Mouse (Mus musculus): ENCODE data around the gene Tomm22.

Gene Tomm22

DNA sequence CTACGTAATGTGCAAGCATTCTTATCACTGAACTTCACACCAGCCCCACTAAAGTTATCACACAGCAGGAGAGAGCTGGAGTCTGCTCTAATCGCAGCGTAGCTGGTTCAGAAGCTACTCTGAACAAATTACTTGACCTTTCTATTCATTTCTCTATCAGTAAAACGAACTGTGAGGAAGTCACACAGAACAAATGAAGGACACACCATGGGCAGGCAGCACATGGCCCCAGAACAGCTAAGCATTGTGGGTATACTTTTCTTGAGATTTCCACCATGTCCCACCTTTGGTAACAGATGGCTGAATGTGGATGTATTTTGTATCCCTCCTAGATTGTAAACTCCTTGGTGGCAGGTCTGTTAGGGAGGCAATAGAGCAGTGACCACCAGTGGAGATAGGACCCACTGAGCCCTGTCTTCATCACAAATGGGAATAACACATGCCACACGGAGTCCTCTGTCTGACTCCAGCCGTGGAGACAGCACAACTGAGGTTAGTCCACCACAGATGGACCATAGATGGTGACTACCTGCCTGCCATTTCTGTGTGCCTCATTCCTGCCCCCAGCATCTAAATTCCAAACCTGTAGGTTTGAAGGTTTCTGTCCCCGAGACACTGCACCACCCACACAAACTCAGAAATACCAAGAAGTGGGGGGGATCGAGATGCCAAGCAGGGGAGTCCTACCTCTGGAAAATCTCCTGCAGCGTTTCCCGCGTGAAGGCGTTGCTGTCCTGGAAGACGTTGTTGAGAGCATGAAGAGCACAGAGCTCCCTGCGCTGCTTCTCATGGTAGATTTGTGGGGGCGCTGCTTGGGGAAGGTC is 15.6 kb downstream of the Tomm22 start:
- no peak for DNase-seq

DNA sequence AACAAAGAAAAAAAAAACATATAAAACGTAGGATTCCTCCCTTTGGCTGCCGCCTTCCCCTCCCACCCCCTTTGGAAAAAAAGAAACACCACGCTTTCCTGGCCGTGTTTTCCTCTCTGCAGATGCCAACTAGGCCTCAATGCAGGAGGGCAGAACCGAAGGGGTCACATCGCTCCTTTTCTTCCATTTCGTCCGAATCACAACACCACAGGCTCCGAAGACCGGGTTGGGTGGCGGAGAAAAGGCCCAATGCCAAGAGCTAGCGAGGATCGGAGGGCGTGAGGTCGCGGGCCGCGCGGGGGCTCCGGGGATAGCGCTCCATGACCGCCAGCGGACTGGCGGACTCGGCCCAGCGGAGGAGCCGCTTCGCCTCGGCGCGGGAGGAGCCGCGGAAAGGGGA is 16.5 kb downstream of the Tomm22 start:
- DNase-seq = no peak

DNA sequence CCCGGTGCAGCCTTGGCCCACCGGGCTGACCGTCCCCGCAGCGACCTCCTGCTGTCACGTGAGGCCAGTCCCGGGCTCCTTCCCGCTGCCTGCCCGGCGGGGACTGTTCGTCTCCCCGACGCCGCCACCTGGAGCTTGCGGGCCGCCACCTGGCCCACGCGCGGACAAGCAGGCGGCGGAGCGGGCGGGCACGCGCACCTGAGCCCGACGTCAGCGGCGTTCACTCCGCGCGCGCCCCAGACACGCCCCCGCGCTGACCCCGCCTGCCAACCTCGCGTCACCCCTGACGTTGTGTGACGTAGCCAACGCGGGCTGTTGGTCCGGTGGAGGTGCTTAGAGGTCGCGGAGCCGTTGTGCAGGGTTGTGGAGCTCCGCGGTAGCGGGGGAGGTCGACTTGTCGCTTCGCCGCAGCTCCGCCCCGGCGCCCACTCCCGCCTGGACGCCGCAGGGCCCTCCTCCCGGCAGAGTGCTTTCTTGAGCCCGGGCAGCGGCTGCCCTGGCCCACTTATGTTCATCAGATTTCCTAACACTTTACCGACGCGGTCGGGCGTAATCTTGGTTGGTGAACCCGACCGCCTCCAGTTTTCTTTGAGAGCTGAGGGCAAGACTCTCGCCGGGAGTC is 17.1 kb downstream of the Tomm22 start, which contains the start of gene Josd1:
TSS of gene Josd1 (minus strand) at position 274 of the 622 bp plus-strand sequence.
- peak; percentile 97 to 98 for DNase-seq

DNA sequence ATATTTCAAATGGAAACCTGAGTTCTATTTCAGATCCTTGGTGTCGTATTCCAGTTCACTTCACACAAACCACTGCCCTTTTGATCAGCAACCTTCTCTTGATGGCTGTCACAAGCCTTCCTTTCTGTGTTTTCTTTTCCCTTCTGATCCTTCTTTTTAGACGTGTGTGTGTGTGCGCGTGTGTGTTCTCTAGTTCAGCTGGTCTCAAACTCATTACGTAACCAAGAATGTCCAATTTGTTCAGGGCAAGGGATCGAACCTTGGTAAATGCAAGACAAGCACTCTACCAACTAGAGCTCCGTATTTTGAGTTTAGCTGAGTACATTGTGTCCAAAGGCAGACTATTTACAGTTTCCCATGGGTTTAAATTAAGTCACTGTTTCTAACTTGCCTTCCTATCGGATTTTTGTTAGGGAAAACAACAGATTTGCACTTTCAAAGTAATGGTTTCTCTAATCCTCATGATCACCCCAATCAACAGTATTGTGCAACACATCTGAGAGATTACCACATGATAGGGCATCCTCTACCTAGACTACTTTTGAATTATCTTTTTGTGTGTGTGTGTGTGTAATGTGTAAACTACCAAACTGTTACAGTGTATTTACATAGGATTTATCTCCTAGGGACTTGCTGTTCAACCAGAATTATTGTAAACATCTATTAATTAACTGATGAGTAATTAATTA is 17.8 kb downstream of the Tomm22 start:
- DNase-seq = no peak

DNA sequence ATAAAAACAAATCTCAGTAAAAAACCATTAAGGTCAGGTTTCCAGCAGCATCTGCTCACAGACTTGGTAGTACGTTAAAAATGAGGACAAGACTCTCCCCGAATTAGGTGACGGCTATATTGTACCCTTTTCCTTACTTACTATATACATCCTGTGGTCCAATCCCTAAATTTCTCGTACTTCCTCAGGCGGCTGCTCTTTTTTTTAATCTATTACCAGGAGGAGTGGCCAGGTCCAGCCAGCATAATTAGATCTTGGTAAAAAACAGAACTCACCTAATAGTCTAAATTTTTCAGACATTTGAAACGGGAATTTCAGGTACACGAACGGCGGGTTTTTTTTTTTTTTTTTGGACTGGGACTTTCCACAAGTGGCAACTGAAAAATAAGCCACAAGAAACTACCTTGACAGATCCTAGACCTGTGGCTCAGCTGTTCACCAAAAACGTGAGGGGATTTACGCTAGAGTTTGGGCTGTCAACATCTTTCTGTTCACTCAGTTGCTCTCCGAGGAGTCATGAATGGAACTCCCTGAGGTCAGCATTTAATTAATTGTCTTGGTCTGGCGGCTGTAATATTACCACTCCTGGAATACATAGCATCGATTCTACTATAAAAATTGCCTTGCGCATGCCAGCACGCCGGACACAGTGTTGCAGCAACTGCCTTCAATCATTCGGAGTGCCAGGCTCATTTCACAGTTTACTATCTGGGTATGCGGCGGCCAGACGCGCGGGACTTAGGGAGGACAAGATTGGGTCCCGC is 19.2 kb downstream of the Tomm22 start:
- no peak for DNase-seq

DNA sequence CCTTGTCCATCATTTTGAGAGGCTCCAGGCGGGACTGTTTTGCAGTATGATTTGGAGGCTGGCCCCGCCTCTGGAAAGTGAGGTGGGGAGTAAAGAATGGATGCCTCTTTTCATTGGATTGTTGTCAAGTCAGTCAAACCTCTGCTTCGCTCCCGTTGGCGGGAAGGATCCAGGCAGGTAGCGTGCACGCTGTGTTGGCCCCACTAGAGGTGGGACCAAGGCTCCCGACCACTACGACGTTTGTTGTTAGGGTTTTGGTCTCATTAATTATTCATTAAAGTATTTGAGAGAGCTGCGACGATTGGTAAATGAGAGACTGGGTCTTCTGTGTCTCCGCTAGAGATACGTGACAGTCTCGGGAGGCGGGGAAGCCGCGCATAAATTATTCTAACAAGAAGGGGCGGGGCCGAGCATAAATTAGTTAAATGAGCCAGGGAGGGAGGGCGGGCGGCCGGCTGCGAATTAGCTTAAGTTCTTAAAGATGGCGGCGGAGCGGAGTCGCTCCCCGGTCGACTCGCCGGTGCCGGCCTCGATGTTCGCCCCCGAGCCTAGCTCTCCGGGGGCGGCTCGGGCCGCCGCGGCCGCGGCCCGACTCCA is 19.9 kb downstream of the Tomm22 start, which contains the start of gene Gtpbp1:
TSS of gene Gtpbp1 (plus strand) at position 420 of the 597 bp plus-strand sequence.
- peak; percentile 88 to 94 for DNase-seq

DNA sequence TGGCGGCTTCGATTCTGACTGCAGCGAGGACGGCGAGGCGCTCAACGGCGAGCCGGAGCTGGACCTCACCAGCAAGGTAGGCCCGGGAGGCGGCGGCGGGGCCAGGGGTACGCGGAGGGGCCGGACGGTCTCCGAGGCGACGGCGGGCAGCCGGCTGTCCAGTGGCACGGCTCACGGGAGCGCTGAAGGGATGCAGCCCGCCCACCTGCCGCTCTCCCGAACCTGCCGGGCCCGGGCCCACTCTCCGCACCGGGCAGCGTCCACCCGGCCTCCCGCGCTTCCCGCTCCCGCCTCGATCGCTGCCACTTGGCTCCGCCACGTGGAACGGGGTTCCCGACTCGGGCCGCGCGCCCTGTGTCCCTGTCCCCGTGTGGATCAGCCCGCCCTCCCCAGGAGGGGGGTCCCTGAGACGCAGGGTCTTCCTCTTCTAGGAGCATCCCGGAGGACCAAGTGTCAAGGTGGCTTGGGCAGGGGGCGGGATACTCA is 20.4 kb downstream of the Tomm22 start:
- DNase-seq = peak in 1 of 2 experiments; percentile 66

DNA sequence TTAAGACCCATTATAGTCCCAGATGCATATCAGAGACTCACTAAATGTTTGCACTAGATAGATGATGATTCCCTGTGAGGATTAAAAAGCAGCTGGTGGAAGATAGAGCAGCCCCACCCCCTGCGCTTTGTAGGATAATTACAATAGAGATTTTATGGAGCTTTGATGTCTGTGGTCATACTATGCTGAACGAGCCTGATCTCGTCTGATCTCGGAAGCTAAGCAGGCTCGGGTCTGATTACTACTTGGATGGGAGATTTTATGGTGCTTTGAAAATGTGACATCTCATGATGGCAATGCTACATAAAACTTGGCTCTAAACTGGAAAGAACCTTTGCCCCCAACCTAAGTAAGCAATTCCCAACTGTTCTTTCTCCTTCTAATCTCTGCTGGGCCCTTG is 21.7 kb downstream of the Tomm22 start:
- no peak for DNase-seq

DNA sequence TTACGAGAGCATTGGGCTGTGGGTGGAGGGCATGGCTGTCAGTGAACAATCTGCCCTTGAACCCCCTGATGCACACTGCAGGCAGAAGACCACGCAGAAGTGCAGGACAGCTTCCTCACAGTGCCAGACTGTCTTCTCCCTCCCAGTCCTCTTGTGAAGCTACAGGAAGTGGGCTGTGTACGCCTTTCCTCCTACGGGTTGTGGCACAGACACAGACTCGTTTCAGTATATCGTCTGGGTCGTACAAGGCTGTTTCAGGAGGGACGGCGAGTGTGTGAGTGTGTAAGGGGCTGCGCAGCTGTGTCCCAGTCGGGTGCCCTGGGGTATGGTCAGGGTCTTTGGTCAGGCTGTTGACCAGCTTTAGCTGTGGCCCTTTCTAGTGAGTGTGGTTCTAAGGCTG is 23.1 kb downstream of the Tomm22 start:
- DNase-seq = peak; percentile 67 to 68

DNA sequence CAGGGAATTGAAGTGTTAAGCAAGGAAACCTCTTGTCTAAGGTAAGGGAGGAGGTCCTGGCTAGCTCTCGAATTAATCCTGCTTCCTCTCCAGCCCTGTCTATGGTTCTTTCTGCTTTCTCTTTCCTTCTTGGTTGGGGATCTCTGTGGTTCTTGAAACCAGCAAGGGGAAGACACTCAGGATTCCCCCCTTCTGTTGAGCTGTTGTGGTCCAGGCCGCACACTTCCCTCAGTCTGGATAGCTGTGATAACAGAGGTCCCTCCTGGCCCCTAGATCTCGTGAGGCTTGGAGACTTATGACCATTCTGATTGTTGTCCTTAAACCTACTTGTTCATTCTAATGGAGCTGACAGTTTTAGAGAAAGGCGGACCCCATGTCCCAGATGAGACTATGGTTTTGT is 23.9 kb downstream of the Tomm22 start:
- DNase-seq = no peak

DNA sequence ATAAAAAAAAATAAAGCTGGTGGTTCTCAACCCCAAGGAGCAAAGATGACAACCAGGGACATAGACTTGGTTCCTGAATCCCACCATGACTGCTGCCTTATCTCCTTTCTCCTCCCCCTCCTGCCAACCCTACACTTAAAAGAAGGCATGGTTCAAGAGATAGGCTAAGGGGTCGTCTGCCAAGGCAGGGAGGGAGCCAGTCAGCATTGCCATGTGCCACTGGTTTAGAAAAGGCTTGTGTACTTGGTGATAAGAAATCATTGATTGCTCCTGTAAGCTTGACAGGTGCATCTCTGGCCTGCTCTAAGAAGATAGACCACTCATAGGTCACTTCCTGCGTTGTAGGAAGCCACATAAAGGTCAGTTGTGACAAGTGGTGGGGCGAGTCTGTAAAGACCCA is 24.9 kb downstream of the Tomm22 start:
- no peak for DNase-seq

DNA sequence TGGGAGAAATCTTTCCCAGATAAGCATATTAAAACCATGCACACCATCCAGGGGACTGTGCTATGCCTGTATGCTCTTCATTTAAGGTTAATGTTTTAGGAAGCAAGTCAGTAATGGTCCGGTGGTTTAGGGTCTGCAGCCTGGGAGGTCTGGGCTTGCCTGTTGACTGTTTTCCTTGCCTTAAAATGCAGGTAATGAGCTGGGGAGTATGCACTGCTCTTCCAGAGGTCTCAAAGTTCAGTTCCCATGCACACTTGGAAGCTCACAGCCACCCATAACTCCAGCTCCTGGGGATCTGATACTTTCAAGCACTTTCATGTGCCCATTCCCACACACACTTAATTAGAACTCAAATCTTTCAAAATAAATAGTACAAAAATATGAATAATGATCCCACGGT is 25.8 kb downstream of the Tomm22 start:
- DNase-seq = no peak

DNA sequence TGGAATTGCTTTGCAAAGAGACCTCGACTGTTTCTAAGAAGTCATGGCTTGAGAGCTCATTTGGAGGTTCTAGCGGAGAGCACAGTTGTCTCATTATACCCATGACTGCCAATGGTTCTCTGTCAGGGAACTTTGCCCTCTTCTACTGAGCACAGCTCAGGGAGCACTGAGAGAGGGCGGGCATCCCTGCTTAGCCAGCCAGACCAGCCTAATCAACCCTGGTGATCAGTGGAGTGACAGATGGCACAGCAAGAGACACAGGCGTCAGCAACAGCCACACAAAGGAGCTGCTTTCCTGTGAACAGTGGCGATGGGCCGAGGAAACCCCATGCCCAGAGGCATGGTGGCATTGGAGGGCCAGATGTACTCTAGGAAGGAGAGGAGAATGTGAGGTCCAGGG is 26.4 kb downstream of the Tomm22 start:
- no peak for DNase-seq

DNA sequence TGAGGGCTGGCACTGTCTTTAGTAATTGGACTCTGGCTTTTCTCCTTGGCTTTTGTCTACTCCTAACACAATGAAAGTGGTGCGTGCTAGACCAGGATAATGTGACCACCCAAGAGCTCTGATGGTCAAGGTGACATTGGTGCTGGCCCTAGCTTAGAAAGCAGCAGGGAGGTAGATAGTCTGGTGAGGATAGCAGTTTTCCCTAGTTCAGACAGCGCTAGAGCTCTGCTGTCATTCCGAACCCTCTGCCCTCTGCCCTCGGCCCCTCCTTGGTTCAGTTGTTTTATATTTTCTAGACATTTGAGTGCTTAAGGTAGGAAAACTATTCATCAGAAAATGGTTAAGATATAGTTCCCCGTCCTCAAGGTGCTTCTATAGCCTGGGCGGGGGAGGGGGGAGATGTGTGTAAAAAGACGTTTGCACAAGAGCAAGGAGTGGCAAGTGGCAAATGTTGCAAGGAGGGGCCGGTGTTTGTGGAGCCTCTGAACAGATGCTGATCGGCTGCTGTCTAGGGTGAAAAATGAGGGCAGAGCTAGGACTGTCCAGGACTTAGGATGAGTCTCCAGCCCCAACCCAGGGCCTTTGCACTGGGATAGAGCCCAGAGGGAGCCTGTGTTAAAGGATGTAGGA is 27.0 kb downstream of the Tomm22 start:
- no peak for DNase-seq

DNA sequence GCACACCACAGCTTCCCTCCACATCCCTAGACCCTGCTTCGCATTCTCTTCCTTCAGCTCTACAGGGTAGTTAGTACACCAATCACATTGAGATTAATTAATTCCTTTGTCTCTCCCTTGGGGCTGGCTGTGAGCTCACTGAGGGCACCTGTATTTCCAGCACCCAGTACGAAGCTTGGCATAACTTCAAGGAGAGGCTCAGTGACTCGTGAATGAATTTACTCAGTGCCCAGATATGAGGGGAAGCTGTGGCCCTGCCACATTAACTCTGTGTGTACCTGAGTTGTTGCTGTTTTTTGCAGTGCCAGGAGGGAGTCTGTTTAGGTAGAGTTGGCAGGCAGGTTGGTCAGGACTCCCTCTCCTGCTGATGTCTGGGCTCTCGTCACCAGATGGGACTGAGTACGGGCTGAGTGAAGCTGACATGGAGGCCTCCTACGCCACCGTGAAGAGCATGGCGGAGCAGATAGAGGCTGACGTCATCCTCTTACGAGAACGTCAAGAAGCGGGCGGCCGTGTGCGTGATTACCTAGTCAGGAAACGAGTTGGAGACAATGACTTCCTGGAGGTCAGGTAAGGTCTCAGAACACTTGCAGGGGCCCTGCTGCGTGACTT is 36.0 kb downstream of the Tomm22 start:
- no peak for DNase-seq

DNA sequence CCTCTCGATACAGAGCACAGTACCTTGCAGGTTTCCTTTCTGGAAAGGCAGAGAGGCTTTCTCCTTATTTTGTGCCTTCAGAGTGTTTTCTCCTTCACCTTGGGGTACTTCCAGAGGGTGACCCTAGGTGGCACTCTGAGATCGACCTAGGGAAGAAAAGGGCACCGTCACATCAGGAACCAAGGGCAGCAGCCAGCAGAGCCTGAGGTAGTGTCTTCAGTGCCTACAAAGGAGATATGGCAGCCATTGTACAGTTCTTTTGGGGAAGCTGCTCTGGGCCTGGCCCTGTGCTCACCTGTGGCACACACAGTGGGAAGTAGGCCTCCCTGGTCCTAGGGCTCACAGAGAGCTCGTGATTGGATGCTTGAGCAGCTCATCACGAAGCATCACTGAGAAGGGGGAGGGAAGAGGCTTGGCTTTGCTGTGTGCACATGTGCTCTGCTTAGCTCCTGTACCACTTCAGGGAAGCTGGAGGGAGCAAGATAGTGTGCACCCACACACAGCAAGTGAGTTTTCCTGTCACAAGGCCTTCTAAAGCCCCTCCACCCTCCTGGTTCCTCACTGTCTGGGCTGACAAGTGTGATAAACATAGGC is 37.7 kb downstream of the Tomm22 start:
- DNase-seq = no peak

DNA sequence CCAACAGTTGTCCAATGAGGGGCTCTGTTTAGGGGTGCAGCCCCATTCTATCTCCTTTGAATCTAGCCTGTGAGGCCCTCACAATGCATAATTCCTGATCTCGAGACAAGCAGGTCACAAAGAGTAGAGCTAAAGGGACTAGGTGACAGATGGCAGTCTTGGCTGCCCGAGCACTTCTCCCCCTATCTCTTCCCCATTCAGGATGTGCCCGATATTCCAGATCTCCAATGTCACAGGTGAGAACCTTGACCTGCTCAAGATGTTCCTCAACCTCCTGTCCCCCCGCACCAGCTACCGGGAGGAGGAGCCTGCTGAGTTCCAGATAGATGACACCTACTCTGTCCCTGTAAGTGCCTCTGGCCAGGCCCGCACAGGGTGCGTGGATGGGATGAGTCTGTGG is 45.0 kb downstream of the Tomm22 start:
- no peak for DNase-seq

DNA sequence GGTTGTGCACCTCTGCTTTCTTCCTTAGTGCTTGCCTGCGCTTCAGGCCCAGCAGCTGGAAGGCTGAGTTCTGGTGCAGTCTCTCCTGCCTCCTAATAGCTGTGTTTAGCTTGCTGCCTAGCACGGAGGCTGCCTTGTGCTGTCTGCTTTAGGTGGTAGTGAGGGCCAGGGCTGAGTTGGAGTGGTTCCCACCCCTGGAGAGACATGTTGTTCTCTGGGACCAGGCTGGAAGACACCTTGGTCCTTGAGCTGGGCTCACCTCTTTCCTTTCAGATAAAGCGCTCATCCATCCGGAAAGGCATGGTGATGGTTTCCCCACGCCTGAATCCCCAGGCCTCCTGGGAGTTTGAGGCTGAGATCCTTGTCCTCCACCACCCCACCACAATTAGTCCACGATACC is 46.0 kb downstream of the Tomm22 start:
- no peak for DNase-seq

DNA sequence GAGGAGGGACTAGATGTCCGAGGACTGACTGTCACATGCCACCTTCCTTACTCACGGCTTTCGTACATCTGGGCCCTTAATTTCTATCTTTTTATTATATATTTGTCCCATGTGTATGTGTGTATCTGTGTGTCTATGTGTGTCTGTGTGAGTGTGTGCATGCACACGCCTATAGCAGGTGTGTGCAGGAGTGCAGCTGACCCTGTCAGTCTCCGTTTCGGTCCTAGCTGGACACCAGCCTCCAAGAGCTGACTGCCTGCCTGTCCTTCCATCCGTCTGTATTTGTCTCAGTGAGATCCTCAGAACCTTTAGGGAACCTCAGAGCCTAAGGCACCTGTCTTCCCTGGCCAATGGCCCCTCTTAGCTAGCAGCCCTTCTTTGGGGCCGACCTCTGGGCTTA is 49.6 kb downstream of the Tomm22 start:
- DNase-seq = no peak

DNA sequence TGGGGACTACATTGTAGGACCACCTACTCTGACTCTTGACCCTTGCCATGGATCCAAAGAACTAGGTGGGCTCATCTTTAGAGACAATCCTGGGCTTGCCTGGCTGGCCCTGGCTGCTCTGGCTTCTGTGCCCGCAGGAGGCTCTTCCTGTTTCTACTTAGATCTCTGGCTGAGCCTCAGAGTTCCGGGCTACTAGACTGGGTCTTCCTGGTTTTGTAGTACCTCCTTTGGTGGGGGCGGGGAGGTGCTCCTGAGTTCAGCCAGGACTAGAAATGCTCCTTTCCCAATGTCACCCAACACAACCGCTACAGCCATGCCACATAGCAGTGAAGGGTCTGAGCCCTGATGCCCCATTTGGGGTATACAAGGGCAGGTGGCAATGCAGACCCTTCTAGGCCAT is 50.1 kb downstream of the Tomm22 start:
- no peak for DNase-seq

Data from thymus, postnatal 36 days (tissue).